Mouse (Mus musculus): ENCODE measurements at regions not wholly inside any gene's neighbourhood (a gene's known extent, or its start where the extent isn't known, plus 50 kb on each side); places are given as distances from the start of the nearest gene placed in this dataset.

GRCm38 (mm10) chr8:90499315-90499714, 151.2 kb upstream of the Tox3 start:
- TF ChIP-seq CTCF (IDR thresholded peaks at IDR 0.05 in 2 of 3, conservative IDR thresholded peaks at IDR 0.05 in 1 of 3; ENCODE audit: control insufficient read depth in 1 of 3, insufficient read depth in 1 of 3, low read depth in 2 of 3, low read length in 3 of 3, poor library complexity in 1 of 3, severe bottlenecking in 1 of 3) (no peak), USF1 (IDR thresholded peaks at IDR 0.05; ENCODE audit: low read depth, low read length) (no peak), MYC (IDR thresholded peaks at IDR 0.05; ENCODE audit: low read depth, low read length) (no peak), TAL1 (IDR thresholded peaks at IDR 0.05; ENCODE audit: low read length) (no peak), EP300 (IDR thresholded peaks at IDR 0.05; ENCODE audit: low read depth in 1 of 2, low read length in 2 of 2) (no peak), UBTF (IDR thresholded peaks at IDR 0.05; ENCODE audit: borderline replicate concordance, insufficient read depth, low read depth, low read length) (no peak), ZC3H11A (IDR thresholded peaks at IDR 0.05; ENCODE audit: low read depth, low read length) (no peak), SIN3A (IDR thresholded peaks at IDR 0.05; ENCODE audit: low read length) (no peak), POLR2A (IDR thresholded peaks at IDR 0.05; ENCODE audit: control insufficient read depth in 1 of 2, insufficient read depth in 1 of 2, low read depth in 1 of 2, low read length in 2 of 2, poor library complexity in 1 of 2) (no peak), NRF1 (IDR thresholded peaks at IDR 0.05; ENCODE audit: insufficient read depth, low read depth, low read length, poor library complexity, severe bottlenecking) (no peak), GABPA (IDR thresholded peaks at IDR 0.05; ENCODE audit: low read depth, low read length) (no peak)
